Mouse (Mus musculus) heart, embryonic 13.5 days (tissue): ENCODE results near the gene Scn5a. TPM values are rescaled to one million over a fixed set of nuclear protein-coding genes. Genes with fewer than 3 reads are reported as not detected.

Experiments used
- ATAC-seq: fragments of 200-750 bp; cut with Nextera tagmentation; 2 replicates; pipeline ENCODE4 v1.8.0; 2017; ENCODE audit warnings: moderate TSS enrichment; ENCODE audit not compliant: insufficient number of reproducible peaks, low FRiP score, low TSS enrichment; ENCODE audit errors: extremely low read depth
- H3K27ac ChIP-seq: fragments of 300-500 bp; sonication (generic); replicated peaks from 2 replicates; pipeline ENCODE4 v1.5.1; 2015; ENCODE audit warnings: moderate library complexity, mild to moderate bottlenecking, inconsistent platforms
- H3K27me3 ChIP-seq: fragments of 300-500 bp; sonication (generic); replicated peaks from 2 replicates; pipeline ENCODE4 v1.6.1; 2015; ENCODE audit warnings: mild to moderate bottlenecking, inconsistent platforms
- H3K36me3 ChIP-seq: fragments of 300-500 bp; sonication (generic); 2 replicates; pipeline ENCODE4 v1.6.1; 2015; ENCODE audit warnings: mild to moderate bottlenecking, inconsistent platforms
- H3K4me1 ChIP-seq: fragments of 300-500 bp; sonication (generic); 2 replicates; pipeline ENCODE4 v1.6.1; 2015; ENCODE audit warnings: inconsistent platforms
- H3K4me2 ChIP-seq: fragments of 300-500 bp; sonication (generic); 2 replicates; pipeline ENCODE4 v1.6.1; 2015; ENCODE audit warnings: inconsistent platforms, mild to moderate bottlenecking, moderate library complexity
- H3K4me3 ChIP-seq: fragments of 300-500 bp; sonication (generic); 2 replicates; pipeline ENCODE4 v1.5.1; 2015; ENCODE audit warnings: moderate library complexity, mild to moderate bottlenecking, inconsistent platforms
- H3K9ac ChIP-seq: fragments of 300-500 bp; sonication (generic); 2 replicates; pipeline ENCODE4 v1.6.1; 2015; ENCODE audit warnings: inconsistent platforms, mild to moderate bottlenecking, moderate library complexity
- H3K9me3 ChIP-seq: fragments of 300-500 bp; sonication (generic); 2 replicates; pipeline ENCODE4 v1.6.1; 2016; ENCODE audit warnings: inconsistent platforms
- WGBS: fragments of 180-500 bp; shearing (Covaris S2); methylation state at CpG from one replicate; pipeline ENCODE4 v1.1.7; 2015; ENCODE audit warnings: mixed read lengths; 5-methylcytosine and 5-hydroxymethylcytosine counted together
- polyA plus RNA-seq: library from polyadenylated mRNA; unstranded; fragments of >200 nt; fragmentation: Nextera tagmentation; extraction: Ambion mirVana; gene quantifications from 2 replicates; pipeline ENCODE4 v1.2.1, GENCODE M21; 2015

Gene Scn5a
- polyA plus RNA-seq, 1 experiment from 2014 or later: 7.8 TPM

GRCm38 (mm10) chr9:119510902-119511301, 67.9 kb downstream of the Scn5a start:
- no peak overlapping the region for H3K4me3 ChIP-seq
- H3K27me3 ChIP-seq: peaks cover 11% of the 10 kb centered on the region
- no peak for ATAC-seq
- H3K9ac ChIP-seq: no peak overlapping the region
- no peak overlapping the region for H3K27ac ChIP-seq
- H3K9me3 ChIP-seq: peaks cover 12% of the 10 kb centered on the region
- no peak overlapping the region for H3K4me2 ChIP-seq
- 64% methylated on average over 6 of the region's 6 CpGs for WGBS
- peaks cover 56% of the 10 kb centered on the region for H3K36me3 ChIP-seq
- no peaks in the 10 kb centered on the region for H3K4me1 ChIP-seq

- Histone ChIP-seq H3K27me3 (no peaks in the 10 kb centered on the region), H3K4me1 (no peaks in the 10 kb centered on the region), H3K27ac (no peak overlapping the region), H3K9ac (no peak overlapping the region), H3K4me3 (no peak overlapping the region), H3K4me2 (no peak overlapping the region), H3K36me3 (peaks cover 47% of the 10 kb centered on the region), H3K9me3 (peaks cover 12% of the 10 kb centered on the region)
- WGBS: 67% methylated on average over 11 of the region's 11 CpGs
- ATAC-seq: no peak
Observed at GRCm38 (mm10) chr9:119504981-119505658, 73.7 kb downstream of the Scn5a start.

- Histone ChIP-seq H3K4me1 (no peaks in the 10 kb centered on the region), H3K9ac (no peak overlapping the region), H3K4me3 (no peak overlapping the region), H3K9me3 (peaks cover 12% of the 10 kb centered on the region), H3K27me3 (no peaks in the 10 kb centered on the region), H3K27ac (no peak overlapping the region), H3K36me3 (peaks cover 47% of the 10 kb centered on the region), H3K4me2 (no peak overlapping the region)
- ATAC-seq: no peak
- 89% methylated on average over 9 of the region's 9 CpGs for WGBS
Observed at GRCm38 (mm10) chr9:119503613-119504012, 75.2 kb downstream of the Scn5a start.

GRCm38 (mm10) chr9:119498885-119499284, 79.9 kb downstream of the Scn5a start:
- Histone ChIP-seq H3K9ac (no peak overlapping the region), H3K4me3 (no peak overlapping the region), H3K36me3 (peaks cover 47% of the 10 kb centered on the region), H3K4me1 (peaks cover 18% of the 10 kb centered on the region), H3K4me2 (no peak overlapping the region), H3K27me3 (no peaks in the 10 kb centered on the region), H3K9me3 (no peaks in the 10 kb centered on the region), H3K27ac (no peak overlapping the region)
- 70% methylated on average over 7 of the region's 7 CpGs for WGBS
- no peak for ATAC-seq

- H3K4me2 ChIP-seq: no peak overlapping the region
- H3K36me3 ChIP-seq: peaks cover 49% of the 10 kb centered on the region
- H3K4me1 ChIP-seq: peaks cover 18% of the 10 kb centered on the region
- no peak overlapping the region for H3K4me3 ChIP-seq
- H3K27ac ChIP-seq: no peak overlapping the region
- WGBS: 88% methylated on average over 9 of the region's 9 CpGs
- H3K27me3 ChIP-seq: no peaks in the 10 kb centered on the region
- no peak overlapping the region for H3K9ac ChIP-seq
- ATAC-seq: no peak; the same call in 1 of the 2 replicates
- no peaks in the 10 kb centered on the region for H3K9me3 ChIP-seq
Observed at GRCm38 (mm10) chr9:119498247-119498607, 80.6 kb downstream of the Scn5a start.

- H3K9me3 ChIP-seq: no peaks in the 10 kb centered on the region
- ATAC-seq: no peak
- H3K4me2 ChIP-seq: no peak overlapping the region
- H3K4me1 ChIP-seq: peaks cover 18% of the 10 kb centered on the region
- peaks cover 55% of the 10 kb centered on the region for H3K36me3 ChIP-seq
- 84% methylated on average over 15 of the region's 15 CpGs for WGBS
- no peak overlapping the region for H3K9ac ChIP-seq
- H3K4me3 ChIP-seq: no peak overlapping the region
- no peaks in the 10 kb centered on the region for H3K27me3 ChIP-seq
- no peak overlapping the region for H3K27ac ChIP-seq
Observed at GRCm38 (mm10) chr9:119497546-119498246, 81.1 kb downstream of the Scn5a start.

GRCm38 (mm10) chr9:119496960-119497359, 81.9 kb downstream of the Scn5a start:
- Histone ChIP-seq H3K27ac (no peak overlapping the region), H3K4me2 (no peak overlapping the region), H3K9ac (no peak overlapping the region), H3K4me1 (peaks cover 18% of the 10 kb centered on the region), H3K36me3 (peaks cover 62% of the 10 kb centered on the region), H3K4me3 (no peak overlapping the region), H3K27me3 (no peaks in the 10 kb centered on the region), H3K9me3 (no peaks in the 10 kb centered on the region)
- 56% methylated on average over 5 of the region's 5 CpGs for WGBS
- ATAC-seq: no peak

GRCm38 (mm10) chr9:119496354-119496753, 82.5 kb downstream of the Scn5a start:
- peaks cover 18% of the 10 kb centered on the region for H3K4me1 ChIP-seq
- 80% methylated on average over 9 of the region's 9 CpGs for WGBS
- no peaks in the 10 kb centered on the region for H3K27me3 ChIP-seq
- ATAC-seq: no peak
- H3K4me2 ChIP-seq: no peak overlapping the region
- no peaks in the 10 kb centered on the region for H3K9me3 ChIP-seq
- H3K4me3 ChIP-seq: no peak overlapping the region
- H3K9ac ChIP-seq: no peak overlapping the region
- H3K36me3 ChIP-seq: peaks cover 65% of the 10 kb centered on the region
- no peak overlapping the region for H3K27ac ChIP-seq

- Histone ChIP-seq H3K27ac (no peak overlapping the region), H3K4me1 (peaks cover under 1% of the 10 kb centered on the region; the same call in 1 of the 2 replicates), H3K4me3 (no peak overlapping the region), H3K9me3 (no peaks in the 10 kb centered on the region), H3K4me2 (no peak overlapping the region), H3K9ac (no peak overlapping the region), H3K27me3 (peaks cover 3% of the 10 kb centered on the region; the same call in 1 of the 2 replicates), H3K36me3 (peaks cover 27% of the 10 kb centered on the region)
- WGBS: 83% methylated on average over 13 of the region's 13 CpGs
- no peak for ATAC-seq
Observed at GRCm38 (mm10) chr9:119484868-119485267, 93.9 kb downstream of the Scn5a start.

GRCm38 (mm10) chr9:119484420-119484819, 94.4 kb downstream of the Scn5a start:
- no peaks in the 10 kb centered on the region for H3K9me3 ChIP-seq
- peaks cover 3% of the 10 kb centered on the region; the same call in 1 of the 2 replicates for H3K27me3 ChIP-seq
- H3K4me3 ChIP-seq: no peak overlapping the region
- H3K36me3 ChIP-seq: peaks cover 22% of the 10 kb centered on the region
- H3K4me2 ChIP-seq: no peak overlapping the region
- no peak for ATAC-seq
- WGBS: 64% methylated on average over 9 of the region's 9 CpGs
- peaks cover 5% of the 10 kb centered on the region for H3K4me1 ChIP-seq
- H3K27ac ChIP-seq: no peak overlapping the region
- H3K9ac ChIP-seq: no peak overlapping the region

GRCm38 (mm10) chr9:119483554-119484353, 95.1 kb downstream of the Scn5a start:
- 56% methylated on average over 23 of the region's 23 CpGs for WGBS
- Histone ChIP-seq H3K9ac (no peak overlapping the region), H3K27ac (no peak overlapping the region), H3K9me3 (no peaks in the 10 kb centered on the region), H3K27me3 (peaks cover 3% of the 10 kb centered on the region; the same call in 1 of the 2 replicates), H3K36me3 (peaks cover 16% of the 10 kb centered on the region; the same call in 1 of the 2 replicates), H3K4me2 (no peak overlapping the region), H3K4me3 (no peak overlapping the region), H3K4me1 (peaks cover 12% of the 10 kb centered on the region)
- no peak for ATAC-seq
